Mouse (Mus musculus): Measurements from ENCODE around the gene Fmc1. TPM values are rescaled to one million over a fixed set of nuclear protein-coding genes. Genes with fewer than 3 reads are reported as not detected.
A peak's percentile ranks its signal among the peaks of the same experiment; 100 is the strongest.

Gene Fmc1
- 121 TPM in 2 replicates for polyA plus RNA-seq (2016; fragmentation: Nextera tagmentation; extraction: Ambion mirVana)

- H3K9me3 ChIP-seq (replicated peaks) = no peaks in the 10 kb centered on the region
- H3K27me3 ChIP-seq (ENCODE audit: low read depth, poor library complexity, severe bottlenecking) = no peaks in the 10 kb centered on the region
- H3K27ac ChIP-seq (replicated peaks) = peak within 1 kb of the TSS; percentile 96
- peak within 1 kb of the TSS; percentile 85 for H3K4me3 ChIP-seq
- H3K4me1 ChIP-seq = peaks cover 22% of the 10 kb centered on the region
- 6% methylated on average over 41 of the region's 41 CpGs for WGBS
- peak; percentile 97 for DNase-seq (ENCODE audit: low spot score)
- no peaks in the 10 kb centered on the region for H3K36me3 ChIP-seq
These were observed at the start of gene Fmc1 for GRCm38 (mm10) chr6:38533428-38534405. Gene Fmc1 (plus strand): TSS chr6:38533502.

GRCm38 (mm10) chr6:38492550-38492949, 40.8 kb upstream of the Fmc1 start:
- no peaks in the 10 kb centered on the region for H3K9me3 ChIP-seq (replicated peaks)
- H3K4me3 ChIP-seq = no peak overlapping the region
- no peak overlapping the region for H3K27ac ChIP-seq (replicated peaks)
- no peaks in the 10 kb centered on the region for H3K27me3 ChIP-seq (ENCODE audit: low read depth, poor library complexity, severe bottlenecking)
- peaks cover 85% of the 10 kb centered on the region for H3K36me3 ChIP-seq
- WGBS = 76% methylated on average over 3 of the region's 3 CpGs
- DNase-seq (ENCODE audit: low spot score) = peak; percentile 36
- H3K4me1 ChIP-seq = no peaks in the 10 kb centered on the region

GRCm38 (mm10) chr6:38495641-38496040, 37.7 kb upstream of the Fmc1 start:
- Histone ChIP-seq H3K9me3 (replicated peaks) (no peaks in the 10 kb centered on the region), H3K27me3 (ENCODE audit: low read depth, poor library complexity, severe bottlenecking) (no peaks in the 10 kb centered on the region), H3K4me3 (no peak overlapping the region), H3K27ac (replicated peaks) (no peak overlapping the region), H3K4me1 (no peaks in the 10 kb centered on the region), H3K36me3 (peaks cover 86% of the 10 kb centered on the region)
- DNase-seq (ENCODE audit: low spot score) = no peak
- WGBS = 69% methylated on average over 4 of the region's 4 CpGs

- H3K9me3 ChIP-seq (replicated peaks) = no peaks in the 10 kb centered on the region
- H3K4me3 ChIP-seq = no peak overlapping the region
- H3K36me3 ChIP-seq = peaks cover 4% of the 10 kb centered on the region; the same call in 1 of the 2 replicates
- H3K27me3 ChIP-seq (ENCODE audit: low read depth, poor library complexity, severe bottlenecking) = no peaks in the 10 kb centered on the region
- H3K4me1 ChIP-seq = no peaks in the 10 kb centered on the region
- no peak overlapping the region for H3K27ac ChIP-seq (replicated peaks)
- no peak for DNase-seq (ENCODE audit: low spot score)
- WGBS = 98% methylated on average over 1 of the region's 1 CpGs
These were observed 21.2 kb upstream of the Fmc1 start for GRCm38 (mm10) chr6:38512096-38512495.

- Histone ChIP-seq H3K4me3 (no peak overlapping the region), H3K27me3 (ENCODE audit: low read depth, poor library complexity, severe bottlenecking) (no peaks in the 10 kb centered on the region), H3K4me1 (no peaks in the 10 kb centered on the region), H3K9me3 (replicated peaks) (no peaks in the 10 kb centered on the region), H3K36me3 (peaks cover 3% of the 10 kb centered on the region; the same call in 1 of the 2 replicates), H3K27ac (replicated peaks) (no peak overlapping the region)
- no peak for DNase-seq (ENCODE audit: low spot score)
These were observed 20.5 kb upstream of the Fmc1 start for GRCm38 (mm10) chr6:38512830-38513229.

GRCm38 (mm10) chr6:38515201-38515600, 18.1 kb upstream of the Fmc1 start:
- H3K4me3 ChIP-seq = no peak overlapping the region
- H3K27ac ChIP-seq (replicated peaks) = no peak overlapping the region
- 93% methylated on average over 4 of the region's 4 CpGs for WGBS
- no peaks in the 10 kb centered on the region for H3K4me1 ChIP-seq
- peaks cover 3% of the 10 kb centered on the region; the same call in 1 of the 2 replicates for H3K36me3 ChIP-seq
- H3K9me3 ChIP-seq (replicated peaks) = no peaks in the 10 kb centered on the region
- no peak for DNase-seq (ENCODE audit: low spot score)
- no peaks in the 10 kb centered on the region for H3K27me3 ChIP-seq (ENCODE audit: low read depth, poor library complexity, severe bottlenecking)

GRCm38 (mm10) chr6:38523851-38524250, 9.5 kb upstream of the Fmc1 start:
- no peak for DNase-seq (ENCODE audit: low spot score)
- peaks cover 3% of the 10 kb centered on the region; the same call in 1 of the 2 replicates for H3K36me3 ChIP-seq
- WGBS = 25% methylated on average over 8 of the region's 8 CpGs

GRCm38 (mm10) chr6:38531211-38531820, 2.0 kb upstream of the Fmc1 start:
- H3K27me3 ChIP-seq (ENCODE audit: low read depth, poor library complexity, severe bottlenecking) = no peaks in the 10 kb centered on the region
- H3K9me3 ChIP-seq (replicated peaks) = no peaks in the 10 kb centered on the region
- 65% methylated on average over 5 of the region's 5 CpGs for WGBS
- peaks cover 22% of the 10 kb centered on the region for H3K4me1 ChIP-seq
- no peaks in the 10 kb centered on the region for H3K36me3 ChIP-seq
- H3K4me3 ChIP-seq = no peak overlapping the region
- H3K27ac ChIP-seq (replicated peaks) = no peak overlapping the region
- DNase-seq (ENCODE audit: low spot score) = peak; percentile 31

More at GRCm38 (mm10) chr6:38523851-38524250, 9.5 kb upstream of the Fmc1 start:
- Histone ChIP-seq H3K27ac (replicated peaks) (no peak overlapping the region), H3K4me1 (no peaks in the 10 kb centered on the region), H3K4me3 (no peak overlapping the region), H3K27me3 (ENCODE audit: low read depth, poor library complexity, severe bottlenecking) (no peaks in the 10 kb centered on the region), H3K9me3 (replicated peaks) (no peaks in the 10 kb centered on the region)

- H3K4me3 ChIP-seq = peak overlapping the region; percentile 85
- no peaks in the 10 kb centered on the region for H3K27me3 ChIP-seq (ENCODE audit: low read depth, poor library complexity, severe bottlenecking)
- whole genome bisulfite sequencing = 11% methylated on average over 25 of the region's 25 CpGs
- H3K4me1 ChIP-seq = peaks cover 22% of the 10 kb centered on the region
- no peaks in the 10 kb centered on the region for H3K36me3 ChIP-seq
- no peaks in the 10 kb centered on the region for H3K9me3 ChIP-seq (replicated peaks)
- peak overlapping the region; percentile 96 for H3K27ac ChIP-seq (replicated peaks)
- DNase-seq (ENCODE audit: low spot score) = no peak
These were observed 542 bp upstream of the Fmc1 start for GRCm38 (mm10) chr6:38532500-38533420.

- peak overlapping the region; percentile 85 for H3K4me3 ChIP-seq
- H3K9me3 ChIP-seq (replicated peaks) = no peaks in the 10 kb centered on the region
- no peaks in the 10 kb centered on the region for H3K27me3 ChIP-seq (ENCODE audit: low read depth, poor library complexity, severe bottlenecking)
- peak; percentile 100 for DNase-seq (ENCODE audit: low spot score)
- under 1% methylated on average over 53 of the region's 53 CpGs for WGBS
- peaks cover 22% of the 10 kb centered on the region for H3K4me1 ChIP-seq
- H3K27ac ChIP-seq (replicated peaks) = peak overlapping the region; percentile 96
- H3K36me3 ChIP-seq = peaks cover 7% of the 10 kb centered on the region
These were observed 1.5 kb downstream of the Fmc1 start for GRCm38 (mm10) chr6:38534640-38535365.

GRCm38 (mm10) chr6:38535366-38535690, 2.0 kb downstream of the Fmc1 start:
- Histone ChIP-seq H3K4me3 (peak overlapping the region; percentile 85), H3K9me3 (replicated peaks) (no peaks in the 10 kb centered on the region), H3K27ac (replicated peaks) (peak overlapping the region; percentile 96), H3K4me1 (peaks cover 22% of the 10 kb centered on the region), H3K36me3 (peaks cover 13% of the 10 kb centered on the region), H3K27me3 (ENCODE audit: low read depth, poor library complexity, severe bottlenecking) (no peaks in the 10 kb centered on the region)
- no peak for DNase-seq (ENCODE audit: low spot score)
- 6% methylated on average over 9 of the region's 9 CpGs for WGBS

GRCm38 (mm10) chr6:38535788-38536187, 2.5 kb downstream of the Fmc1 start:
- no peak for DNase-seq (ENCODE audit: low spot score)
- peak overlapping the region; percentile 85 for H3K4me3 ChIP-seq
- no peaks in the 10 kb centered on the region for H3K9me3 ChIP-seq (replicated peaks)
- H3K36me3 ChIP-seq = peaks cover 14% of the 10 kb centered on the region
- WGBS = 84% methylated on average over 1 of the region's 1 CpGs
- no peaks in the 10 kb centered on the region for H3K27me3 ChIP-seq (ENCODE audit: low read depth, poor library complexity, severe bottlenecking)
- H3K4me1 ChIP-seq = peaks cover 22% of the 10 kb centered on the region
- no peak overlapping the region for H3K27ac ChIP-seq (replicated peaks)
